Mouse (Mus musculus) midbrain, embryonic 16.5 days (tissue): Measurements from ENCODE around the gene Abi3. TPM values are rescaled to one million over a fixed set of nuclear protein-coding genes. Genes with fewer than 3 reads are reported as not detected.

Source experiments
- ATAC-seq: fragments of 200-750 bp; cut with Nextera tagmentation; 2 replicates; pipeline ENCODE4 v1.8.0; 2017; ENCODE audit warnings: moderate TSS enrichment
- H3K27ac ChIP-seq: fragments of 300-500 bp; sonication (generic); 2 replicates; pipeline ENCODE4 v1.5.1; 2014; ENCODE audit warnings: mild to moderate bottlenecking, low read length, mixed read lengths
- H3K27me3 ChIP-seq: fragments of 300-500 bp; sonication (generic); 2 replicates; pipeline ENCODE4 v1.6.1; 2014; ENCODE audit warnings: low read depth, low read length, mixed read lengths; ENCODE audit not compliant: control insufficient read depth, insufficient read depth
- H3K36me3 ChIP-seq: fragments of 300-500 bp; sonication (generic); 2 replicates; pipeline ENCODE4 v1.6.1; 2014; ENCODE audit warnings: mild to moderate bottlenecking, low read length, moderate library complexity, mixed read lengths; ENCODE audit not compliant: control insufficient read depth, insufficient read depth
- H3K4me1 ChIP-seq: fragments of 300-500 bp; sonication (generic); 2 replicates; pipeline ENCODE4 v1.6.1; 2014; ENCODE audit warnings: mild to moderate bottlenecking, low read length, mixed read lengths; ENCODE audit not compliant: control insufficient read depth, insufficient read depth
- H3K4me2 ChIP-seq: fragments of 300-500 bp; sonication (generic); 2 replicates; pipeline ENCODE4 v1.6.1; 2014; ENCODE audit warnings: mild to moderate bottlenecking, low read length, mixed read lengths
- H3K4me3 ChIP-seq: fragments of 300-500 bp; sonication (generic); 2 replicates; pipeline ENCODE4 v1.5.1; 2014; ENCODE audit warnings: low read depth, mild to moderate bottlenecking, low read length, moderate library complexity, mixed read lengths
- H3K9ac ChIP-seq: fragments of 300-500 bp; sonication (generic); 2 replicates; pipeline ENCODE4 v1.6.1; 2014; ENCODE audit warnings: low read depth, low read length, mixed read lengths
- H3K9me3 ChIP-seq: fragments of 300-500 bp; sonication (generic); replicated peaks from 2 replicates; pipeline ENCODE4 v1.6.1; 2014; ENCODE audit warnings: mild to moderate bottlenecking, low read length, mixed read lengths; ENCODE audit not compliant: control insufficient read depth, poor library complexity, severe bottlenecking
- WGBS: fragments of 180-500 bp; shearing (Covaris S2); extraction: QIAGEN DNeasy Blood & Tissue Kit; methylation state at CpG from one replicate; pipeline ENCODE4 v1.1.7; 2014; 5-methylcytosine and 5-hydroxymethylcytosine counted together
- polyA plus RNA-seq: library from polyadenylated mRNA; unstranded; fragments of >200 nt; fragmentation: Nextera tagmentation; extraction: Ambion mirVana; gene quantifications from 2 replicates; pipeline ENCODE4 v1.2.1, GENCODE M21; 2015

Gene Abi3
- polyA plus RNA-seq, 1 experiment from 2014 or later = 1.2 TPM

- no peak overlapping the region for H3K4me2 ChIP-seq
- no peaks in the 10 kb centered on the region for H3K27me3 ChIP-seq
- 89% methylated on average over 5 of the region's 5 CpGs for WGBS
- H3K9me3 ChIP-seq = peaks cover 3% of the 10 kb centered on the region; the same call in 1 of the 2 replicates
- ATAC-seq = no peak
- no peaks in the 10 kb centered on the region for H3K36me3 ChIP-seq
- H3K4me3 ChIP-seq = no peak overlapping the region
- H3K27ac ChIP-seq = no peak overlapping the region
- no peaks in the 10 kb centered on the region for H3K4me1 ChIP-seq
- H3K9ac ChIP-seq = no peak overlapping the region
These were observed 33.7 kb downstream of the Abi3 start for GRCm38 (mm10) chr11:95808448-95809011.

- Histone ChIP-seq H3K9me3 (peaks cover 3% of the 10 kb centered on the region; the same call in 1 of the 2 replicates), H3K27ac (no peak overlapping the region), H3K27me3 (no peaks in the 10 kb centered on the region), H3K9ac (no peak overlapping the region), H3K4me1 (no peaks in the 10 kb centered on the region), H3K36me3 (no peaks in the 10 kb centered on the region), H3K4me2 (no peak overlapping the region), H3K4me3 (no peak overlapping the region)
- no peak for ATAC-seq
- 84% methylated on average over 5 of the region's 5 CpGs for WGBS
These were observed 34.4 kb downstream of the Abi3 start for GRCm38 (mm10) chr11:95807884-95808283.

- Histone ChIP-seq H3K4me1 (no peaks in the 10 kb centered on the region), H3K27ac (no peak overlapping the region), H3K4me3 (no peak overlapping the region), H3K27me3 (no peaks in the 10 kb centered on the region), H3K9me3 (peaks cover 3% of the 10 kb centered on the region; the same call in 1 of the 2 replicates), H3K9ac (no peak overlapping the region), H3K4me2 (no peak overlapping the region), H3K36me3 (no peaks in the 10 kb centered on the region)
- no peak for ATAC-seq
- WGBS = 53% methylated on average over 3 of the region's 3 CpGs
These were observed 36.7 kb downstream of the Abi3 start for GRCm38 (mm10) chr11:95805527-95805926.

- Histone ChIP-seq H3K36me3 (no peaks in the 10 kb centered on the region), H3K27ac (no peak overlapping the region), H3K27me3 (no peaks in the 10 kb centered on the region), H3K4me2 (no peak overlapping the region), H3K4me1 (no peaks in the 10 kb centered on the region), H3K9me3 (peaks cover 3% of the 10 kb centered on the region; the same call in 1 of the 2 replicates), H3K9ac (no peak overlapping the region), H3K4me3 (no peak overlapping the region)
- WGBS = 83% methylated on average over 5 of the region's 5 CpGs
- no peak for ATAC-seq
These were observed 37.3 kb downstream of the Abi3 start for GRCm38 (mm10) chr11:95805010-95805409.

- H3K36me3 ChIP-seq = no peaks in the 10 kb centered on the region
- 74% methylated on average over 5 of the region's 5 CpGs for WGBS
- H3K27me3 ChIP-seq = peaks cover 5% of the 10 kb centered on the region; the same call in 1 of the 2 replicates
- ATAC-seq = no peak
- H3K9me3 ChIP-seq = no peaks in the 10 kb centered on the region
- H3K27ac ChIP-seq = no peak overlapping the region
- no peak overlapping the region for H3K4me3 ChIP-seq
- no peak overlapping the region for H3K4me2 ChIP-seq
- peaks cover 4% of the 10 kb centered on the region; the same call in 1 of the 2 replicates for H3K4me1 ChIP-seq
- H3K9ac ChIP-seq = no peak overlapping the region
These were observed 46.7 kb downstream of the Abi3 start for GRCm38 (mm10) chr11:95795582-95795981.

- Histone ChIP-seq H3K36me3 (no peaks in the 10 kb centered on the region), H3K9me3 (no peaks in the 10 kb centered on the region), H3K4me3 (no peak overlapping the region), H3K4me1 (peaks cover 4% of the 10 kb centered on the region; the same call in 1 of the 2 replicates), H3K4me2 (no peak overlapping the region), H3K27ac (no peak overlapping the region), H3K9ac (no peak overlapping the region), H3K27me3 (peaks cover 5% of the 10 kb centered on the region; the same call in 1 of the 2 replicates)
- ATAC-seq = no peak
- 80% methylated on average over 5 of the region's 5 CpGs for WGBS
These were observed 48.1 kb downstream of the Abi3 start for GRCm38 (mm10) chr11:95794201-95794600.

- no peak overlapping the region for H3K4me3 ChIP-seq
- WGBS = 92% methylated on average over 8 of the region's 8 CpGs
These were observed 49.2 kb downstream of the Abi3 start for GRCm38 (mm10) chr11:95792950-95793509.

GRCm38 (mm10) chr11:95791787-95792186, 50.5 kb downstream of the Abi3 start:
- Histone ChIP-seq H3K4me1 (peaks cover 1% of the 10 kb centered on the region; the same call in 1 of the 2 replicates), H3K27me3 (peaks cover 5% of the 10 kb centered on the region; the same call in 1 of the 2 replicates), H3K4me2 (no peak overlapping the region), H3K36me3 (no peaks in the 10 kb centered on the region), H3K27ac (no peak overlapping the region), H3K4me3 (no peak overlapping the region), H3K9ac (no peak overlapping the region), H3K9me3 (no peaks in the 10 kb centered on the region)
- whole genome bisulfite sequencing = 85% methylated on average over 13 of the region's 13 CpGs
- no peak for ATAC-seq

More at GRCm38 (mm10) chr11:95792950-95793509, 49.2 kb downstream of the Abi3 start:
- ATAC-seq = no peak
- H3K4me2 ChIP-seq = no peak overlapping the region
- peaks cover 5% of the 10 kb centered on the region; the same call in 1 of the 2 replicates for H3K27me3 ChIP-seq
- H3K36me3 ChIP-seq = no peaks in the 10 kb centered on the region
- no peak overlapping the region for H3K27ac ChIP-seq
- no peak overlapping the region for H3K9ac ChIP-seq
- H3K4me1 ChIP-seq = peaks cover 4% of the 10 kb centered on the region; the same call in 1 of the 2 replicates
- H3K9me3 ChIP-seq = no peaks in the 10 kb centered on the region

GRCm38 (mm10) chr11:95789451-95789891, 52.8 kb downstream of the Abi3 start:
- Histone ChIP-seq H3K27ac (no peak overlapping the region), H3K4me2 (no peak overlapping the region), H3K9me3 (no peaks in the 10 kb centered on the region), H3K4me1 (no peaks in the 10 kb centered on the region), H3K9ac (no peak overlapping the region), H3K4me3 (no peak overlapping the region), H3K36me3 (no peaks in the 10 kb centered on the region), H3K27me3 (no peaks in the 10 kb centered on the region)
- ATAC-seq = no peak
- WGBS = 86% methylated on average over 8 of the region's 8 CpGs
